Mouse (Mus musculus): ENCODE results near the gene 6030468B19Rik. TPM values are rescaled to one million over a fixed set of nuclear protein-coding genes. Genes with fewer than 3 reads are reported as not detected.
"Not testable (repeated sequence)": the region's sequence is repeated elsewhere in the genome, so short reads cannot be mapped to it uniquely, and the experiment has no call there.

6030468B19Rik gene
- polyA plus RNA-seq, 1 experiment from 2014 or later = not detected

- H3K4me2 ChIP-seq (ENCODE audit: low read length) = no peak overlapping the region
- H3K27ac ChIP-seq (ENCODE audit: low read depth, low read length) = no peak overlapping the region
- no peaks in the 10 kb centered on the region for H3K9me3 ChIP-seq (replicated peaks; ENCODE audit: control insufficient read depth, low read length)
- H3K27me3 ChIP-seq (replicated peaks; ENCODE audit: control insufficient read depth, insufficient read depth, low read length) = no peaks in the 10 kb centered on the region
- 0 out of 2 replicates have a peak, but pooled peaks cover 2% of the 10 kb centered on the region for H3K36me3 ChIP-seq (ENCODE audit: control insufficient read depth, insufficient read depth, low read length)
- peaks cover 26% of the 10 kb centered on the region for H3K4me1 ChIP-seq (ENCODE audit: control insufficient read depth, insufficient read depth, low read length)
- DNase-seq (ENCODE audit: low spot score) (no peak), ATAC-seq (no peak)
- H3K9ac ChIP-seq (ENCODE audit: low read length) = no peak overlapping the region
- H3K4me3 ChIP-seq (ENCODE audit: low read depth, low read length) = no peak overlapping the region
- 79% methylated on average over 3 of the region's 3 CpGs for WGBS
These were observed 29.9 kb downstream of the 6030468B19Rik start for GRCm38 (mm10) chr11:117827386-117827785.

- no peak overlapping the region for H3K4me3 ChIP-seq (ENCODE audit: low read depth, low read length)
- H3K27ac ChIP-seq (ENCODE audit: low read depth, low read length) = no peak overlapping the region
- H3K9me3 ChIP-seq (replicated peaks; ENCODE audit: control insufficient read depth, low read length) = no peaks in the 10 kb centered on the region
- no peak overlapping the region; the same call in 1 of the 2 replicates for H3K9ac ChIP-seq (ENCODE audit: low read length)
- H3K4me1 ChIP-seq (ENCODE audit: control insufficient read depth, insufficient read depth, low read length) = peaks cover 26% of the 10 kb centered on the region
- no peaks in the 10 kb centered on the region for H3K27me3 ChIP-seq (replicated peaks; ENCODE audit: control insufficient read depth, insufficient read depth, low read length)
- ATAC-seq (no peak), DNase-seq (ENCODE audit: low spot score) (peak; percentile 45)
- no peak overlapping the region for H3K4me2 ChIP-seq (ENCODE audit: low read length)
- 72% methylated on average over 18 of the region's 18 CpGs for whole genome bisulfite sequencing
- H3K36me3 ChIP-seq (ENCODE audit: control insufficient read depth, insufficient read depth, low read length) = no peaks in the 10 kb centered on the region
These were observed 30.9 kb downstream of the 6030468B19Rik start for GRCm38 (mm10) chr11:117828149-117828887.

GRCm38 (mm10) chr11:117828888-117829604, 31.6 kb downstream of the 6030468B19Rik start:
- Histone ChIP-seq H3K4me3 (ENCODE audit: low read depth, low read length) (no peak overlapping the region), H3K4me1 (ENCODE audit: control insufficient read depth, insufficient read depth, low read length) (peaks cover 24% of the 10 kb centered on the region), H3K9me3 (replicated peaks; ENCODE audit: control insufficient read depth, low read length) (no peaks in the 10 kb centered on the region), H3K27ac (ENCODE audit: low read depth, low read length) (0 out of 2 replicates have a peak overlapping the region, but pooled peaks have one; percentile 24), H3K9ac (ENCODE audit: low read length) (peak overlapping the region; percentile 17; the same call in 1 of the 2 replicates), H3K36me3 (ENCODE audit: control insufficient read depth, insufficient read depth, low read length) (no peaks in the 10 kb centered on the region), H3K27me3 (replicated peaks; ENCODE audit: control insufficient read depth, insufficient read depth, low read length) (no peaks in the 10 kb centered on the region), H3K4me2 (ENCODE audit: low read length) (no peak overlapping the region)
- 56% methylated on average over 9 of the region's 9 CpGs for WGBS
- no peak for ATAC-seq
- no peak for DNase-seq (ENCODE audit: low spot score)

- 87% methylated on average over 2 of the region's 2 CpGs for WGBS
- Histone ChIP-seq H3K27me3 (replicated peaks; ENCODE audit: control insufficient read depth, insufficient read depth, low read length) (no peaks in the 10 kb centered on the region), H3K4me2 (ENCODE audit: low read length) (no peak overlapping the region), H3K4me3 (ENCODE audit: low read depth, low read length) (no peak overlapping the region), H3K27ac (ENCODE audit: low read depth, low read length) (no peak overlapping the region), H3K9ac (ENCODE audit: low read length) (no peak overlapping the region), H3K9me3 (replicated peaks; ENCODE audit: control insufficient read depth, low read length) (no peaks in the 10 kb centered on the region), H3K4me1 (ENCODE audit: control insufficient read depth, insufficient read depth, low read length) (peaks cover 20% of the 10 kb centered on the region; the same call in 1 of the 2 replicates), H3K36me3 (ENCODE audit: control insufficient read depth, insufficient read depth, low read length) (no peaks in the 10 kb centered on the region)
- no peak for ATAC-seq
- DNase-seq (ENCODE audit: low spot score) = no peak
These were observed 32.3 kb downstream of the 6030468B19Rik start for GRCm38 (mm10) chr11:117829671-117830215.

GRCm38 (mm10) chr11:117830401-117830800, 32.9 kb downstream of the 6030468B19Rik start:
- WGBS = 59% methylated on average over 9 of the region's 9 CpGs
- no peak overlapping the region for H3K4me2 ChIP-seq (ENCODE audit: low read length)
- no peaks in the 10 kb centered on the region for H3K9me3 ChIP-seq (replicated peaks; ENCODE audit: control insufficient read depth, low read length)
- no peak overlapping the region for H3K27ac ChIP-seq (ENCODE audit: low read depth, low read length)
- H3K9ac ChIP-seq (ENCODE audit: low read length) = no peak overlapping the region
- DNase-seq (ENCODE audit: low spot score) = peak; percentile 33
- ATAC-seq = no peak
- no peak overlapping the region for H3K4me3 ChIP-seq (ENCODE audit: low read depth, low read length)
- H3K4me1 ChIP-seq (ENCODE audit: control insufficient read depth, insufficient read depth, low read length) = peaks cover 14% of the 10 kb centered on the region; the same call in 1 of the 2 replicates
- no peaks in the 10 kb centered on the region for H3K27me3 ChIP-seq (replicated peaks; ENCODE audit: control insufficient read depth, insufficient read depth, low read length)
- H3K36me3 ChIP-seq (ENCODE audit: control insufficient read depth, insufficient read depth, low read length) = no peaks in the 10 kb centered on the region

GRCm38 (mm10) chr11:117832086-117832969, 34.9 kb downstream of the 6030468B19Rik start:
- Histone ChIP-seq H3K4me3 (ENCODE audit: low read depth, low read length) (peak overlapping the region; percentile 21), H3K4me2 (ENCODE audit: low read length) (peak overlapping the region; percentile 51), H3K27me3 (replicated peaks; ENCODE audit: control insufficient read depth, insufficient read depth, low read length) (no peaks in the 10 kb centered on the region), H3K9me3 (replicated peaks; ENCODE audit: control insufficient read depth, low read length) (no peaks in the 10 kb centered on the region), H3K9ac (ENCODE audit: low read length) (no peak overlapping the region), H3K36me3 (ENCODE audit: control insufficient read depth, insufficient read depth, low read length) (no peaks in the 10 kb centered on the region), H3K27ac (ENCODE audit: low read depth, low read length) (no peak overlapping the region), H3K4me1 (ENCODE audit: control insufficient read depth, insufficient read depth, low read length) (peaks cover 17% of the 10 kb centered on the region; the same call in 1 of the 2 replicates)
- ATAC-seq (peak; percentile 73), DNase-seq (ENCODE audit: low spot score) (peak; percentile 79)
- 19% methylated on average over 28 of the region's 28 CpGs for WGBS

- not testable (repeated sequence) for H3K9ac ChIP-seq (ENCODE audit: low read length); H3K4me3 ChIP-seq (ENCODE audit: low read depth, low read length); H3K4me1 ChIP-seq (ENCODE audit: control insufficient read depth, insufficient read depth, low read length); H3K36me3 ChIP-seq (ENCODE audit: control insufficient read depth, insufficient read depth, low read length); H3K27me3 ChIP-seq (replicated peaks; ENCODE audit: control insufficient read depth, insufficient read depth, low read length); DNase-seq (ENCODE audit: low spot score); H3K4me2 ChIP-seq (ENCODE audit: low read length); ATAC-seq; H3K9me3 ChIP-seq (replicated peaks; ENCODE audit: control insufficient read depth, low read length); H3K27ac ChIP-seq (ENCODE audit: low read depth, low read length)
- WGBS = 92% methylated on average over 4 of the region's 6 CpGs
These were observed 36.0 kb downstream of the 6030468B19Rik start for GRCm38 (mm10) chr11:117833509-117833908.

- Histone ChIP-seq H3K4me3 (ENCODE audit: low read depth, low read length) (no peak overlapping the region), H3K27me3 (replicated peaks; ENCODE audit: control insufficient read depth, insufficient read depth, low read length) (no peaks in the 10 kb centered on the region), H3K4me2 (ENCODE audit: low read length) (no peak overlapping the region), H3K4me1 (ENCODE audit: control insufficient read depth, insufficient read depth, low read length) (peaks cover 8% of the 10 kb centered on the region; the same call in 1 of the 2 replicates), H3K9ac (ENCODE audit: low read length) (no peak overlapping the region), H3K9me3 (replicated peaks; ENCODE audit: control insufficient read depth, low read length) (no peaks in the 10 kb centered on the region), H3K27ac (ENCODE audit: low read depth, low read length) (no peak overlapping the region), H3K36me3 (ENCODE audit: control insufficient read depth, insufficient read depth, low read length) (no peaks in the 10 kb centered on the region)
- ATAC-seq (no peak), DNase-seq (ENCODE audit: low spot score) (no peak)
- WGBS = 92% methylated on average over 8 of the region's 8 CpGs
These were observed 36.6 kb downstream of the 6030468B19Rik start for GRCm38 (mm10) chr11:117834086-117834485.

All from forebrain, embryonic 14.5 days (tissue).